Mouse (Mus musculus) T-helper 2 cell (primary cell): ENCODE results near the gene Atp2b2.

Experiments used
- in situ Hi-C: fragments of 300-600 bp; cut with MboI, MseI; formaldehyde crosslinking; loops from one replicate; pipeline ENCODE4 v1.15.1; 2025; ENCODE audit warnings: high pct_unique_total_duplicates

The Atp2b2 gene

DNA sequence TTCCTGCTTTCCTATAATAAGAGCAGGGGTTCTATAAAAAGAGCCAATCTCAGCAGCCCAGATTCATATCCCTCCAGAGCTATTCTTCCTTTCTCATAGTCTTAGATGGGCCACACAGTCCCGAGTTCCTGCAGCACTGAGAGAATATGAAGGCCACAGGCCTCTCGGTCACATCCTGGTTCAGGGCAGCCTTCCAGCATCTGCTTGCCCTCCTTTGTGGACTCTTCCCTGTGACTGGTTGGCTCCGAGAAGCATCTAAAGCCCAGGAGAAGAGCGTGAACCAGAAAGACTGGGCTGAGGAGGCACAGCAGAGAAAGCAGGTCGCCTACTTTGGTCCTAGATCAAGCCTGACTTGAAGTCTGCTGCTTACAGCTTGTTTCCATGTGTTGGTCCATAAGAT, 28.6 kb downstream of the Atp2b2 start:
- in situ Hi-C loops = no loop called here

- in situ Hi-C loops = no loop called here
Measured at GRCm38 (mm10) chr6:114012834-114013233, 29.6 kb downstream of the Atp2b2 start.

GRCm38 (mm10) chr6:114011976-114012375, 30.4 kb downstream of the Atp2b2 start:
- in situ Hi-C loops = no loop called here

DNA sequence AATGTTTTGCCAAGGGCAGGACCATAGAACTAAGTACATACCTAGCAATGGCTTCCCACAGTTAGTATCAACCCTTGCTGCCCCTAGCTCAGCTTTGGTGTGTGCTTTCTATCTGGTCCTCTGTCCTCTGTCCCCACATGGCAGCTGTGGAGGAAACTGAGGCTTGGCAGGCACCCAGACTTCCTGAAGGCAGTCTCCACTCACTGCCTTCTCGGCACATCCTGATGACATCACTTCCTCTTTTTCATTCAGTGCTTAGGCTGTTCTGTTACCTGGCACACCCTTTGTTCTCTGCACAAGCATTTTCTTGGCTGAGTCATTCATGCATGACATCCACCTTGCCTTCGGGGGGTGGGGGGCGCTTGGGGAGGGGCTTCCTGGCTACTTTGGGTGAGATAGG, 38.6 kb downstream of the Atp2b2 start:
- in situ Hi-C loops = no loop called here

GRCm38 (mm10) chr6:114000928-114001327, 41.5 kb downstream of the Atp2b2 start:
- in situ Hi-C loops = no loop called here

DNA sequence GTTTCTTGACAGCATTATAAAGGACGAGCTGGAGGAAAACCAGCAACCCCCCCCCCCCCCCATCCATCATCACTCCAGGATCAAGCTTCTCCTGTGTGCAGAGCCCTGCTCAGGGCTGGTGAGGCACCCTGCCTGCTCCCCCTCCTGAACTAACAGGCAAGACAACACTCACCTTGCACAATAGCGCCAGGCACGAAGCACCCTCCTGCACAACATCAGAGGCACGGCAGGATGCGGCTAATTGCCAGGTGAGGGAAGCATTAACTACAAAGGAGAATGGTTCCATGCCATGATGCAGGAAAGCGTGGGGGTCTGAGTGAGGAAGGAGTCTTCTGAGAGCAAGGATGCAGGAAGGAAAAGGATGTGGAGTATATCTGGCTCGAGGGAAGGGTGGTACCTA, 42.1 kb downstream of the Atp2b2 start:
- in situ Hi-C loops = no loop called here

- in situ Hi-C loops = loop anchor here (10.0 kb wide), 1 partner anchor 236 kb away; no protein-coding TSS in a partner anchor
Measured at GRCm38 (mm10) chr6:113998413-113998812, 44.0 kb downstream of the Atp2b2 start.

GRCm38 (mm10) chr6:113994176-113994575, 48.2 kb downstream of the Atp2b2 start:
- in situ Hi-C loops = loop anchor here (10.0 kb wide), 1 partner anchor 241 kb away; no protein-coding TSS in a partner anchor

GRCm38 (mm10) chr6:113992101-113992500, 50.3 kb downstream of the Atp2b2 start:
- in situ Hi-C loops = loop anchor here (10.0 kb wide), 1 partner anchor 243 kb away; no protein-coding TSS in a partner anchor

DNA sequence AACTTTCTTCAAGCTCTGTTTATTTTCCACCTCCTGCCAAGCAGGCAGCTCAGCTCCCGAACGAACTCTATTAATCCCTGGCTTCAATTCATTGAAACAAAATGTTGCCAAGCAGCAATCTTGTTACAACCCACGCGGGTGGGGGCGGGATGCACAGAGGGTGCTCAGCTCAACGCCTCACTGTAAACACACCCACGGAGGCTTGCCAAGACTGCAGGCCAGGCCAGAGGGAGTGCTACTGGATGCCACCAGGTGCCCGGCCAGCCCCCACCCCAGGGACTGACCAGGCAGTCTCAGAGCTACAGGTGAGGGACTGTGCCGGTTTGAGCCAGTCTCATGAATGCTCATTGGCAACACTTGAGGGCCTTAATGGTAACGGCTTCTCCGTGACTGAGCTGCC, 50.9 kb downstream of the Atp2b2 start:
- in situ Hi-C loops = loop anchor here (10.0 kb wide), 1 partner anchor 243 kb away; no protein-coding TSS in a partner anchor

GRCm38 (mm10) chr6:113990044-113990443, 52.4 kb downstream of the Atp2b2 start:
- in situ Hi-C loops = loop anchor here (10.0 kb wide), 1 partner anchor 245 kb away; no protein-coding TSS in a partner anchor

- in situ Hi-C loops = no loop called here
Measured at GRCm38 (mm10) chr6:113988521-113988920, 53.9 kb downstream of the Atp2b2 start.

DNA sequence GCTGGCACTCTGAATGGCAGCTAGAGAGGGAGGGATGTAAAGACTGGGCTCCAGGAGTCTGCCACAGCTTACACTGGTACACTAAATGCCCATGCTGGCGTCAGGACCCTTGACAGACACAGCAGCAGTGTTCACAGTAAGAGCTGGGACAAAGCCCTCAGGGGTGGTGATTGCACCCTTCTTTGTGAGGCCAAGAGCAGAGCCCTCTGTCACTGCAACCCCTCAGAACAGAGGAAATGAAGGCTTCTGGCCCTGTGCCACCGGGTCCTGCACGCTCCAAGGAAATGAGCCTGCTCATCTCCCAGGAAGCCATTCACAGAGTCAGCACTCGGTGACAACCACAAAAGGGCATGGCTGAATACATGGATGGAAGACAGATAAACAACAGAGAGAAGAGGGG, 55.7 kb downstream of the Atp2b2 start:
- in situ Hi-C loops = no loop called here

DNA sequence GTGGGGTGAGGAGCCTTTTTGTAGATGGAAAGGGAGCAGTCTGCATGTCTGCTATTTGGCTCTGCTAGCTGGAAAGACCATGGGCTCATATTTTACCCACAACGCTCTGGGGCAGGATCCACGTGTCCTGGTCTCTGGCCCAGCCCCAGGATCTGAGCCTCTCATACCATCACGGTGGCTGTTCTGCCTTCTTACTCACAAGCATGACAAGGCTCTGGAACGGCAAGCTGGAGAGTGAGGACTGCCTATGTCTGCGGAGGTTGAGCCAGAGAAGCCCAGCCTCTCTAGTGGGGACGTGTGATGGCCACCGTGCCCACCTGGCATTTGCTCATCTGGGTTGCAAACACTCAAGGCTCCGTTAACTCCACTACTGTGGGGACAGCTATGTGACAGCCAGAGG, 63.7 kb downstream of the Atp2b2 start:
- in situ Hi-C loops = no loop called here

- in situ Hi-C loops = no loop called here
Measured at GRCm38 (mm10) chr6:113978091-113978650, 64.2 kb downstream of the Atp2b2 start.

- in situ Hi-C loops = no loop called here
Measured at GRCm38 (mm10) chr6:113970900-113971299, 71.5 kb downstream of the Atp2b2 start.

DNA sequence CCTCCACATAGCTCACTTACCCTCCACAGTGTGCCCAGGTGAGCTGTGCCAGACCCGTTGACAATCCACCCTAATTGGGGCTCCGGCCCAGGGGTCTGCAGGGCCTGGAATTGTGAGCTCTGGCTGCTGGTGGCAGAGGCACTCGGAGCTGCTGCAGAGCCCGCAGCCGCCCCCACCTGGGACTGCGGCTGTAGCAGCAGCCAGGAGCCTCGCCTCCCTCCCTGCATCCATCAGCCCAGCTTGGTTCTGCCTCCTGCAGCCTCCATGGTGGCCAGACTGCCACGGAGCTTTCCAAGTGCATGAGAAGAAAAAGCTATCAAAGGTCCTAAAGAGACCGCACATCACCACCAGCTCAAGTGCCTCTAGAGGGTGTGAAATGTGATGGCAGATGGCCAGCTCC, 71.9 kb downstream of the Atp2b2 start:
- in situ Hi-C loops = no loop called here

- in situ Hi-C loops = loop anchor here (10.0 kb wide), 1 partner anchor 525 kb away; the partner anchor contains the start of gene Jagn1
Measured at GRCm38 (mm10) chr6:113969751-113970150, 72.7 kb downstream of the Atp2b2 start.

DNA sequence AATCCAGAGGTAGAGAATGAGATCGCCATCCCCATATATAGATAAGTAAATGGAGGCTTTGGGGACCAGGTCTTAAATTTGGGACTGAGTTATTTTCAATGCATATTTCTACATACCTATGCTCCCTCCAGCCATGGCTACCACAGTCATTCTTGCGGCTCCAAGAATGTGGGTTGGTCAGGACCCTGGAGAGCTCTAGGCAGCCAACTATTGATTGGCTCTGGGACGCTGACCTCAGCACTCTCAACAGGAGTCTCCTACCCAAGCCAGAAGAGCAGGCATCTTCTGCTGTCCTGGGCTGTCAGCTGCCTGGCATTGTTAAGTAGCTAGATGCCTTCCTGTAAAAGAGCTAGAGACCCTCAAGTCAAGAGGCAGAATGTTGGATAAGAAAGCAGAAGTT, 79.6 kb downstream of the Atp2b2 start:
- in situ Hi-C loops = loop anchor here (10.0 kb wide), 1 partner anchor 518 kb away; the partner anchor contains the start of gene Jagn1

- in situ Hi-C loops = loop anchor here (10.0 kb wide), 1 partner anchor 517 kb away; the partner anchor contains the start of gene Jagn1
Measured at GRCm38 (mm10) chr6:113961658-113962057, 80.8 kb downstream of the Atp2b2 start.

DNA sequence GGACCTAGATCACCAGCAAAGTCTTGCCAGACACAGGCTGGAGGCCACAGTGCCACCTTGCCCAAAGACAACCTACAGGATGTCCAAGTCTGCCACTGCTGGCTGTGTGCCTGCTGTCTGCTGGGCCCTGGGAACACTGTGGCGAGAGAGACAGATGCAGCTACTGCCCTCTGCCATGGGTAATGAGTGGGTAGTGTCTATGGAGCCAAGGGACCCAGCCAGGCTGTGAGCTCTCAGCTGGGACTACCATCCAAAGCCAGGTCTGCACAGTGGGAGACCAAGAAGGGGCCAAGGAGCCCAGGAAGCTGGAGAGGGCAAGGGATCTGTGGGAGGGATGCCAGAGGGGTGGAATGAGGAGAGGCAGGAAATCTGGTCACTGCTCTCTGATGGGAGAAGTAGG, 83.1 kb downstream of the Atp2b2 start:
- in situ Hi-C loops = no loop called here

DNA sequence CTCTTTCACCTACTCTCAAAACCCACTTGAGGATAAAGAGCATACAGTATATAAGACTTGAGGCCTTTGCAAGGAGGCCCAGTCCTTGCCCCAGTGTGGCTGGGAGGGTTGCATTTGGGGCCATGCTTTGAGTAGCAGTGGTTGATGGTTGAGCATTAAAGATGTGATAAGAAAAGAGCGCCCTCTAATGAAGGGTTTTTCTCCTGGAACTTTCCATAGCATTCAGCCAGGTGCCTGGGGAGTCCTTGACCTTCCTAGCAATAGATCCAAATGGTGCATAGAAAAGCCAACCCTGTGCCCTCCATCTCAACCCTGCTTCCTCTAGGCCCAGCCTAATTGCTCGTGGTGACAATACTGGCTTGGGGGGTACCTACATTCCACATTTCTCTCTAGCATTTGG, 83.7 kb downstream of the Atp2b2 start:
- in situ Hi-C loops = no loop called here

DNA sequence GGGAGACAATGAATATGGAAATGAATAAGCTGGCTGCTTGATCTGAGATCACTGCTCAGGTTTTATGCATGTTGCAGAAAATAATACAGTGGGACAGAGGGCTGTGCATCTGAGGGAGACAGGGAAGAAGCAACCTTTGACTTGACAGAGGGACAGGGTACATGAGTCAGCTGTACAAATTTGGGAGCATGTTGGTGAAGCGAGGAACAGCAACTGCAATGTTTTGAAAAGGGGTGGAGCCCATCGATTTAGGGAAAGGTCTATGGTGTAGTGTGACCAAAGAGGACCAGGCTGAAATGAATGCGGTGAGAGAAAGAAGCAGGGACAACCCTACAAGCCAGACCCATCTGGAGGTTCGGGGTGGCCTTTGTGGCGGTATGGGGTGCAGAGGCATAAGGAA, 84.4 kb downstream of the Atp2b2 start:
- in situ Hi-C loops = no loop called here
